Mouse (Mus musculus): ENCODE results near the gene Kcnn4. TPM values are rescaled to one million over a fixed set of nuclear protein-coding genes. Genes with fewer than 3 reads are reported as not detected.

The Kcnn4 gene
- polyA plus RNA-seq, 1 experiment from 2014 or later = 4.1 TPM

GRCm38 (mm10) chr7:24402851-24403250 is 32.8 kb downstream of the Kcnn4 start:
- DNase-seq (ENCODE audit: low spot score) (no peak), ATAC-seq (replicated peaks; ENCODE audit: low FRiP score) (no peak)
- no peaks in the 10 kb centered on the region for H3K36me3 ChIP-seq (ENCODE audit: control insufficient read depth, insufficient read depth, low read length)
- H3K4me1 ChIP-seq (replicated peaks; ENCODE audit: control insufficient read depth, insufficient read depth, low read length) = no peaks in the 10 kb centered on the region
- no peaks in the 10 kb centered on the region for H3K27me3 ChIP-seq (ENCODE audit: control insufficient read depth, insufficient read depth, low read length)
- H3K27ac ChIP-seq (ENCODE audit: low read depth, low read length) = no peak overlapping the region
- 96% methylated on average over 9 of the region's 9 CpGs for WGBS
- no peak overlapping the region for H3K4me2 ChIP-seq (ENCODE audit: low read depth, low read length, severe bottlenecking)
- no peak overlapping the region for H3K9ac ChIP-seq (ENCODE audit: low read length)
- peaks cover 3% of the 10 kb centered on the region; the same call in 1 of the 2 replicates for H3K9me3 ChIP-seq (ENCODE audit: control insufficient read depth, low read length)
- H3K4me3 ChIP-seq (ENCODE audit: low read depth, low read length) = no peak overlapping the region

GRCm38 (mm10) chr7:24405649-24406048 is 35.6 kb downstream of the Kcnn4 start:
- H3K4me2 ChIP-seq (ENCODE audit: low read depth, low read length, severe bottlenecking) = no peak overlapping the region
- no peaks in the 10 kb centered on the region for H3K27me3 ChIP-seq (ENCODE audit: control insufficient read depth, insufficient read depth, low read length)
- H3K4me1 ChIP-seq (replicated peaks; ENCODE audit: control insufficient read depth, insufficient read depth, low read length) = no peaks in the 10 kb centered on the region
- H3K27ac ChIP-seq (ENCODE audit: low read depth, low read length) = no peak overlapping the region
- no peak for DNase-seq (ENCODE audit: low spot score)
- no peaks in the 10 kb centered on the region; the same call in 1 of the 2 replicates for H3K36me3 ChIP-seq (ENCODE audit: control insufficient read depth, insufficient read depth, low read length)
- H3K9me3 ChIP-seq (ENCODE audit: control insufficient read depth, low read length) = peaks cover 3% of the 10 kb centered on the region; the same call in 1 of the 2 replicates
- no peak for ATAC-seq (replicated peaks; ENCODE audit: low FRiP score)
- 87% methylated on average over 13 of the region's 13 CpGs for WGBS
- H3K4me3 ChIP-seq (ENCODE audit: low read depth, low read length) = no peak overlapping the region
- H3K9ac ChIP-seq (ENCODE audit: low read length) = no peak overlapping the region

GRCm38 (mm10) chr7:24406528-24407344 is 36.7 kb downstream of the Kcnn4 start:
- no peak overlapping the region for H3K4me3 ChIP-seq (ENCODE audit: low read depth, low read length)
- H3K36me3 ChIP-seq (ENCODE audit: control insufficient read depth, insufficient read depth, low read length) = no peaks in the 10 kb centered on the region; the same call in 1 of the 2 replicates
- H3K9me3 ChIP-seq (ENCODE audit: control insufficient read depth, low read length) = peaks cover 3% of the 10 kb centered on the region; the same call in 1 of the 2 replicates
- H3K27me3 ChIP-seq (ENCODE audit: control insufficient read depth, insufficient read depth, low read length) = no peaks in the 10 kb centered on the region
- ATAC-seq (replicated peaks; ENCODE audit: low FRiP score) (peak; percentile 48), DNase-seq (ENCODE audit: low spot score) (peak; percentile 82)
- H3K4me2 ChIP-seq (ENCODE audit: low read depth, low read length, severe bottlenecking) = no peak overlapping the region
- no peak overlapping the region for H3K9ac ChIP-seq (ENCODE audit: low read length)
- no peak overlapping the region for H3K27ac ChIP-seq (ENCODE audit: low read depth, low read length)
- WGBS = 53% methylated on average over 5 of the region's 5 CpGs
- no peaks in the 10 kb centered on the region for H3K4me1 ChIP-seq (replicated peaks; ENCODE audit: control insufficient read depth, insufficient read depth, low read length)

- H3K27ac ChIP-seq (ENCODE audit: low read depth, low read length) = no peak overlapping the region
- WGBS = 95% methylated on average over 9 of the region's 9 CpGs
- H3K4me2 ChIP-seq (ENCODE audit: low read depth, low read length, severe bottlenecking) = no peak overlapping the region
- DNase-seq (ENCODE audit: low spot score) = no peak
- no peaks in the 10 kb centered on the region for H3K4me1 ChIP-seq (replicated peaks; ENCODE audit: control insufficient read depth, insufficient read depth, low read length)
- no peaks in the 10 kb centered on the region for H3K9me3 ChIP-seq (ENCODE audit: control insufficient read depth, low read length)
- no peak overlapping the region for H3K9ac ChIP-seq (ENCODE audit: low read length)
- no peaks in the 10 kb centered on the region; the same call in 1 of the 2 replicates for H3K36me3 ChIP-seq (ENCODE audit: control insufficient read depth, insufficient read depth, low read length)
- H3K27me3 ChIP-seq (ENCODE audit: control insufficient read depth, insufficient read depth, low read length) = no peaks in the 10 kb centered on the region
- H3K4me3 ChIP-seq (ENCODE audit: low read depth, low read length) = no peak overlapping the region
- no peak for ATAC-seq (replicated peaks; ENCODE audit: low FRiP score)
These were observed 38.1 kb downstream of the Kcnn4 start for GRCm38 (mm10) chr7:24408186-24408585.

GRCm38 (mm10) chr7:24410123-24410522 is 40.1 kb downstream of the Kcnn4 start:
- Histone ChIP-seq H3K9ac (ENCODE audit: low read length) (no peak overlapping the region), H3K36me3 (ENCODE audit: control insufficient read depth, insufficient read depth, low read length) (no peaks in the 10 kb centered on the region; the same call in 1 of the 2 replicates), H3K4me3 (ENCODE audit: low read depth, low read length) (no peak overlapping the region), H3K4me1 (replicated peaks; ENCODE audit: control insufficient read depth, insufficient read depth, low read length) (no peaks in the 10 kb centered on the region), H3K27ac (ENCODE audit: low read depth, low read length) (no peak overlapping the region), H3K9me3 (ENCODE audit: control insufficient read depth, low read length) (no peaks in the 10 kb centered on the region), H3K27me3 (ENCODE audit: control insufficient read depth, insufficient read depth, low read length) (no peaks in the 10 kb centered on the region), H3K4me2 (ENCODE audit: low read depth, low read length, severe bottlenecking) (no peak overlapping the region)
- ATAC-seq (replicated peaks; ENCODE audit: low FRiP score) (no peak), DNase-seq (ENCODE audit: low spot score) (no peak)
- WGBS = 88% methylated on average over 6 of the region's 6 CpGs

GRCm38 (mm10) chr7:24410831-24411230 is 40.8 kb downstream of the Kcnn4 start:
- ATAC-seq (replicated peaks; ENCODE audit: low FRiP score) (no peak), DNase-seq (ENCODE audit: low spot score) (no peak)
- Histone ChIP-seq H3K4me2 (ENCODE audit: low read depth, low read length, severe bottlenecking) (no peak overlapping the region), H3K4me1 (replicated peaks; ENCODE audit: control insufficient read depth, insufficient read depth, low read length) (no peaks in the 10 kb centered on the region), H3K9ac (ENCODE audit: low read length) (no peak overlapping the region), H3K4me3 (ENCODE audit: low read depth, low read length) (no peak overlapping the region), H3K27ac (ENCODE audit: low read depth, low read length) (no peak overlapping the region), H3K36me3 (ENCODE audit: control insufficient read depth, insufficient read depth, low read length) (no peaks in the 10 kb centered on the region; the same call in 1 of the 2 replicates), H3K27me3 (ENCODE audit: control insufficient read depth, insufficient read depth, low read length) (no peaks in the 10 kb centered on the region), H3K9me3 (ENCODE audit: control insufficient read depth, low read length) (no peaks in the 10 kb centered on the region)
- 83% methylated on average over 3 of the region's 3 CpGs for WGBS

GRCm38 (mm10) chr7:24413630-24414029 is 43.6 kb downstream of the Kcnn4 start:
- no peaks in the 10 kb centered on the region; the same call in 1 of the 2 replicates for H3K36me3 ChIP-seq (ENCODE audit: control insufficient read depth, insufficient read depth, low read length)

GRCm38 (mm10) chr7:24415261-24415660 is 45.2 kb downstream of the Kcnn4 start:
- H3K27me3 ChIP-seq (ENCODE audit: control insufficient read depth, insufficient read depth, low read length) = no peaks in the 10 kb centered on the region
- peaks cover 10% of the 10 kb centered on the region for H3K4me1 ChIP-seq (replicated peaks; ENCODE audit: control insufficient read depth, insufficient read depth, low read length)
- ATAC-seq (replicated peaks; ENCODE audit: low FRiP score) = no peak
- no peak for DNase-seq (ENCODE audit: low spot score)
- H3K27ac ChIP-seq (ENCODE audit: low read depth, low read length) = no peak overlapping the region
- 80% methylated on average over 7 of the region's 7 CpGs for WGBS
- H3K4me3 ChIP-seq (ENCODE audit: low read depth, low read length) = no peak overlapping the region
- H3K9me3 ChIP-seq (ENCODE audit: control insufficient read depth, low read length) = no peaks in the 10 kb centered on the region
- no peak overlapping the region for H3K9ac ChIP-seq (ENCODE audit: low read length)
- H3K4me2 ChIP-seq (ENCODE audit: low read depth, low read length, severe bottlenecking) = no peak overlapping the region
- no peaks in the 10 kb centered on the region; the same call in 1 of the 2 replicates for H3K36me3 ChIP-seq (ENCODE audit: control insufficient read depth, insufficient read depth, low read length)

More at GRCm38 (mm10) chr7:24413630-24414029, 43.6 kb downstream of the Kcnn4 start:
- Histone ChIP-seq H3K4me2 (ENCODE audit: low read depth, low read length, severe bottlenecking) (no peak overlapping the region), H3K4me1 (replicated peaks; ENCODE audit: control insufficient read depth, insufficient read depth, low read length) (no peaks in the 10 kb centered on the region), H3K27ac (ENCODE audit: low read depth, low read length) (no peak overlapping the region), H3K4me3 (ENCODE audit: low read depth, low read length) (no peak overlapping the region), H3K9ac (ENCODE audit: low read length) (no peak overlapping the region), H3K27me3 (ENCODE audit: control insufficient read depth, insufficient read depth, low read length) (no peaks in the 10 kb centered on the region), H3K9me3 (ENCODE audit: control insufficient read depth, low read length) (no peaks in the 10 kb centered on the region)
- no peak for ATAC-seq (replicated peaks; ENCODE audit: low FRiP score)
- 92% methylated on average over 3 of the region's 3 CpGs for WGBS
- DNase-seq (ENCODE audit: low spot score) = no peak
